Mouse (Mus musculus) gastrocnemius, postnatal 4 days (tissue): Measurements from ENCODE around the gene Fto. TPM values are rescaled to one million over a fixed set of nuclear protein-coding genes. Genes with fewer than 3 reads are reported as not detected.

Source experiments
- DNase-seq, 2 experiments: peaks; one replicate each; pipeline ENCODE4 v3.0.0; 2021 to 2022; ENCODE audit warnings: low spot score in 2 of 2, mixed read lengths in 2 of 2
- total RNA-seq, 2 experiments: library from RNA; stranded (reverse); gene quantifications; 2 replicates each; pipeline ENCODE4 v1.2.3; 2021

The Fto gene
- total RNA-seq, 2 experiments from 2014 or later: 153 to 154 TPM

- no peak for DNase-seq
Measured at GRCm38 (mm10) chr8:91383210-91383609, 69.9 kb downstream of the Fto start.

- no peak for DNase-seq
Measured at GRCm38 (mm10) chr8:91383811-91384210, 70.5 kb downstream of the Fto start.

GRCm38 (mm10) chr8:91384389-91384788 is 71.1 kb downstream of the Fto start:
- no peak for DNase-seq

- DNase-seq: no peak
Measured at GRCm38 (mm10) chr8:91385808-91386207, 72.5 kb downstream of the Fto start.

GRCm38 (mm10) chr8:91390369-91391020 is 77.2 kb downstream of the Fto start:
- DNase-seq: no peak

- DNase-seq: no peak
Measured at GRCm38 (mm10) chr8:91392261-91392660, 78.9 kb downstream of the Fto start.

GRCm38 (mm10) chr8:91395340-91396055 is 82.2 kb downstream of the Fto start:
- no peak for DNase-seq

- DNase-seq: no peak
Measured at GRCm38 (mm10) chr8:91398053-91398452, 84.7 kb downstream of the Fto start.

GRCm38 (mm10) chr8:91402980-91403975 is 90.0 kb downstream of the Fto start:
- DNase-seq: no peak

- no peak for DNase-seq
Measured at GRCm38 (mm10) chr8:91404311-91404710, 91.0 kb downstream of the Fto start.

GRCm38 (mm10) chr8:91405099-91405498 is 91.8 kb downstream of the Fto start:
- no peak for DNase-seq

GRCm38 (mm10) chr8:91406624-91407290 is 93.4 kb downstream of the Fto start:
- no peak for DNase-seq

GRCm38 (mm10) chr8:91407880-91408279 is 94.6 kb downstream of the Fto start:
- DNase-seq: no peak

GRCm38 (mm10) chr8:91410007-91410406 is 96.7 kb downstream of the Fto start:
- no peak for DNase-seq

GRCm38 (mm10) chr8:91424491-91425074 is 111.3 kb downstream of the Fto start:
- no peak for DNase-seq

GRCm38 (mm10) chr8:91425251-91425866 is 112.0 kb downstream of the Fto start:
- no peak for DNase-seq

GRCm38 (mm10) chr8:91426496-91426895 is 113.2 kb downstream of the Fto start:
- no peak for DNase-seq

- no peak for DNase-seq
Measured at GRCm38 (mm10) chr8:91430333-91430940, 117.1 kb downstream of the Fto start.

GRCm38 (mm10) chr8:91436036-91436435 is 122.7 kb downstream of the Fto start:
- no peak for DNase-seq

GRCm38 (mm10) chr8:91443911-91444310 is 130.6 kb downstream of the Fto start:
- DNase-seq: no peak
